Mouse (Mus musculus) midbrain, postnatal 0 days (tissue): Measurements from ENCODE around the gene G3bp1. TPM values are rescaled to one million over a fixed set of nuclear protein-coding genes. Genes with fewer than 3 reads are reported as not detected.

Experiments
- ATAC-seq: fragments of 200-750 bp; cut with Nextera tagmentation; 2 replicates; pipeline ENCODE4 v1.8.0; 2017; ENCODE audit warnings: moderate number of reproducible peaks, mild to moderate bottlenecking, moderate TSS enrichment, moderate library complexity; ENCODE audit not compliant: low FRiP score
- DNase-seq: peaks from one replicate; pipeline ENCODE4 v3.0.0-alpha.2; 2015; ENCODE audit warnings: low spot score
- H3K27ac ChIP-seq: fragments of 300-500 bp; sonication (generic); 2 replicates; pipeline ENCODE4 v1.5.1; 2014; ENCODE audit warnings: low read depth, mild to moderate bottlenecking, low read length, mixed read lengths
- H3K27me3 ChIP-seq: fragments of 300-500 bp; sonication (generic); 2 replicates; pipeline ENCODE4 v1.6.1; 2014; ENCODE audit warnings: low read length, control low read depth, mixed read lengths; ENCODE audit not compliant: insufficient read depth
- H3K36me3 ChIP-seq: fragments of 300-500 bp; sonication (generic); 2 replicates; pipeline ENCODE4 v1.6.1; 2014; ENCODE audit warnings: low read length, control low read depth, mixed read lengths; ENCODE audit not compliant: insufficient read depth
- H3K4me1 ChIP-seq: fragments of 300-500 bp; sonication (generic); 2 replicates; pipeline ENCODE4 v1.6.1; 2014; ENCODE audit warnings: mild to moderate bottlenecking, control low read depth, antibody characterized with exemption, low read length, mixed read lengths; ENCODE audit not compliant: insufficient read depth
- H3K4me2 ChIP-seq: fragments of 300-500 bp; sonication (generic); 2 replicates; pipeline ENCODE4 v1.6.1; 2014; ENCODE audit warnings: low read depth, mild to moderate bottlenecking, low read length, mixed read lengths; ENCODE audit not compliant: poor library complexity, severe bottlenecking
- H3K4me3 ChIP-seq: fragments of 300-500 bp; sonication (generic); 2 replicates; pipeline ENCODE4 v1.5.1; 2014; ENCODE audit warnings: low read depth, mild to moderate bottlenecking, low read length, moderate library complexity
- H3K9ac ChIP-seq: fragments of 300-500 bp; sonication (generic); replicated peaks from 2 replicates; pipeline ENCODE4 v1.6.1; 2014; ENCODE audit warnings: mild to moderate bottlenecking, low read length, moderate library complexity, mixed read lengths; ENCODE audit not compliant: poor library complexity, severe bottlenecking
- H3K9me3 ChIP-seq: fragments of 300-500 bp; sonication (generic); 2 replicates; pipeline ENCODE4 v1.6.1; 2016; ENCODE audit warnings: low read length, control low read depth
- CTCF ChIP-seq: IDR thresholded peaks from 2 replicates; pipeline ENCODE4 v1.5.1; 2016; ENCODE audit warnings: antibody characterized with exemption, mild to moderate bottlenecking
- WGBS: fragments of 180-500 bp; shearing (Covaris S2); extraction: QIAGEN DNeasy Blood & Tissue Kit; methylation state at CpG from one replicate; pipeline ENCODE4 v1.1.7; 2014; 5-methylcytosine and 5-hydroxymethylcytosine counted together
- polyA plus RNA-seq: library from polyadenylated mRNA; unstranded; fragments of >200 nt; fragmentation: Nextera tagmentation; extraction: Ambion mirVana; gene quantifications from 2 replicates; pipeline ENCODE4 v1.2.1, GENCODE M21; 2015
- total RNA-seq: library from RNA; depleted of rRNA; stranded (reverse); fragments of >200 nt; gene quantifications from 2 replicates; pipeline ENCODE4 v1.2.3, GENCODE M21; 2014

G3bp1 gene
- total and polyA plus RNA-seq, 2 experiments from 2014 or later = 59.2 to 67.4 TPM

DNA sequence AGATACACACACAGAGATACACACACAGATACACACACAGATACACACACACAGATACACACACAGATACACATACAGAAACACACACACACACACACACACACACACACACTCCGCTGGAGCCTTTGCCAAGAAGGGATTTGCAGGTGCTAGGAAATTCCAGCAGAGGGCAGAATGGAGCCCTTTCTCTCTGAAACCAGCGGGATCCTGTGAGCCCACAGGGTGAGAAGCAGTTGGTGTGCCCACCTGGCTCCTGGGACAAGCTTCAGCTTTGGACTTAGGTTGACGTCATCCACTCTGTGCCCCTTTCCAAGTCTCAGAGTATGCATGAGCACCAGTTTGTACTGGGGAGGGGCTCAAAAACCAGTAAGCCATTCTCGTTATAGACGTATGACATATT, 41.9 kb downstream of the G3bp1 start:
- H3K4me3 ChIP-seq = no peak overlapping the region
- no peak overlapping the region for H3K9ac ChIP-seq
- TF ChIP-seq CTCF = peak; percentile 74
- H3K4me2 ChIP-seq = no peak overlapping the region
- no peak overlapping the region for H3K27ac ChIP-seq
- WGBS = 62% methylated on average over 5 of the region's 5 CpGs
- H3K9me3 ChIP-seq = no peaks in the 10 kb centered on the region
- no peaks in the 10 kb centered on the region for H3K27me3 ChIP-seq
- DNase-seq = peak; percentile 62
- H3K36me3 ChIP-seq = no peaks in the 10 kb centered on the region
- ATAC-seq = no peak
- no peaks in the 10 kb centered on the region for H3K4me1 ChIP-seq

DNA sequence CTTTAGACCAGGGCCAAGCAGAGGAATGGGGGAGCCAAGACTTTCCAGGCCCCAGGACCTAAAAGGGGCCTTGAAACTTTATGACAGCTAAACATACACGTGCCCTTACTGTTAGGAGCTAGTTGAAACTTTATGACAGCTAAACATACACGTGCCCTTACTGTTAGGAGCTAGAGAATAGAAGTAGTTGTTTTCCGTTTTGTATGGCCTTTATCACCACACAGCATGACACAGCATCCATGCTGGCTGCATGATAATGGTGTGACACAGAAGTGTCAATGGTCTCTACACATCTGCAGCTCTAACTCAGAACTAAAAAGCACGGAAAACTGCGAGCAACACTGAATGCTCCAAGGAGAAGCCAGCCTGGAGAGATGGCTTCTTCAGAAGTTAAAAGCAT, 48.2 kb downstream of the G3bp1 start:
- no peak overlapping the region for H3K4me2 ChIP-seq
- no peaks in the 10 kb centered on the region for H3K4me1 ChIP-seq
- no peaks in the 10 kb centered on the region for H3K9me3 ChIP-seq
- 78% methylated on average over 5 of the region's 5 CpGs for WGBS
- DNase-seq (no peak), ATAC-seq (no peak)
- no peaks in the 10 kb centered on the region for H3K36me3 ChIP-seq
- no peak overlapping the region for H3K9ac ChIP-seq
- no peaks in the 10 kb centered on the region for H3K27me3 ChIP-seq
- no peak overlapping the region for H3K4me3 ChIP-seq
- no peak overlapping the region for H3K27ac ChIP-seq
- no peak for TF ChIP-seq CTCF

DNA sequence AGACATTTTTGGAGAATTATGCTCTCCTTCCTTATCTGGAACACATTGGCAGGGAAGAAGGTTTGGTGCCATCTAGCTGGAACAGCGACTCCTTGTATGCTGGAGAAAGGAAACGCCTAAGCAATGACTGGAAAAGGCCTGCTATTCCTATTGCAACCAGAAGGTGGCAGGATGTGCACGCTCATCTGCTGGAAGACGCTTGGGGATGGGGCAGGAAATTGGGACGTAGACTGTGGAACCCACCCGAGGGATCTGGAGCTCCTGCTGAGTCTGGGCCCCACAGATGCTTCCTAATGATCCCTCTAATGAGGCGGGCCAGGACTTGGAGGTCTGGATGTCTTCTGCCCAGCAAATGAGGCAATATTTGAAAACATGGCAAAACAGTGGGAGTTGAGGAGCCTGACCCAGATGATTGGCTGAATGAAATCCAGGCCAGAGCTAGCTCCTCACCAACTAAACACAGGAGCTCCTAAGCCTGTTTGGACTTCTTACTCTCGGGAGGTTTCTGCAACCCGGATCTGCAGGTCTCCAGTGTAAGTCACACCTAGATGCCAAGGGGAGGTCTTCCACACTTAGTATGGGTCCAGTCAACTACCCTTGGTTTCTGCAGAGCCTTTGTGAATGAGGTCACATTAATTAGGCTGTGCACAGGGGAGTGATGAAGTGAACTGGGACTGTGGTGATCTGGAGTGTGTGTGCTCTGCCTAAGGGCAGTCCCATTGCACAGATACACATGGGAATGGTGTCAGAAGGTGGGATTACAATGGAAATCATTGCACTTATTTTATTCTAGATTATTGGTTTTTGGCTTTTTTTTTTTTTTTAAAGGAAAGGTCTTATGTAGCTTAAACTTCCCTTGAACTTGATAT, 49.6 kb downstream of the G3bp1 start:
- H3K4me1 ChIP-seq = no peaks in the 10 kb centered on the region
- H3K36me3 ChIP-seq = no peaks in the 10 kb centered on the region
- no peaks in the 10 kb centered on the region for H3K27me3 ChIP-seq
- H3K9ac ChIP-seq = no peak overlapping the region
- H3K4me3 ChIP-seq = no peak overlapping the region
- peak; percentile 100 for TF ChIP-seq CTCF
- ATAC-seq (peak; percentile 58; the same call in 1 of the 2 replicates), DNase-seq (peak; percentile 89)
- H3K9me3 ChIP-seq = no peaks in the 10 kb centered on the region
- no peak overlapping the region for H3K27ac ChIP-seq
- WGBS = 6% methylated on average over 9 of the region's 9 CpGs
- H3K4me2 ChIP-seq = peak overlapping the region; percentile 26; the same call in 1 of the 2 replicates

DNA sequence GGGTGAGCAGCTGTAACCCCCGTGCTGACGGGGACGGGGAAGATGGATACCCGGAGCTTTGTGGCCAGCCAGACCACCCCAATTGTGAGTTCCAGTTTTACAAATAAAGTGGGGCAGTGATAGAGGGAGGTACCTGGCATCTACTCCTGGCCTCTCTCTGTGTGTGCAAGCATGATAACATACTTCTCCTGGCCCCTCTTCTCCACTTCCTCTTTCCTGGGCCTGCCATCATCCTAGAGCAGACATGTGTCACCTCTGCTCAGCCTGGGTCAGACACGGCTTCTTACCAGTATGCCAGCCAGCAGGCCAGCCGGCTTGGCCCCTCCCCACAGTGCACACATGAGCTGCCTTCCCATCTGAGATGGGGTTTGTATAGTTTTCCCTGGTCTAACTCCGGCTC, 61.3 kb downstream of the G3bp1 start:
- H3K27me3 ChIP-seq = no peaks in the 10 kb centered on the region
- H3K4me3 ChIP-seq = no peak overlapping the region
- WGBS = 85% methylated on average over 7 of the region's 7 CpGs
- no peaks in the 10 kb centered on the region for H3K4me1 ChIP-seq
- no peak overlapping the region for H3K4me2 ChIP-seq
- no peak overlapping the region for H3K27ac ChIP-seq
- TF ChIP-seq CTCF = no peak
- H3K9ac ChIP-seq = no peak overlapping the region
- no peaks in the 10 kb centered on the region for H3K9me3 ChIP-seq
- H3K36me3 ChIP-seq = no peaks in the 10 kb centered on the region
- DNase-seq = no peak
- ATAC-seq = no peak

DNA sequence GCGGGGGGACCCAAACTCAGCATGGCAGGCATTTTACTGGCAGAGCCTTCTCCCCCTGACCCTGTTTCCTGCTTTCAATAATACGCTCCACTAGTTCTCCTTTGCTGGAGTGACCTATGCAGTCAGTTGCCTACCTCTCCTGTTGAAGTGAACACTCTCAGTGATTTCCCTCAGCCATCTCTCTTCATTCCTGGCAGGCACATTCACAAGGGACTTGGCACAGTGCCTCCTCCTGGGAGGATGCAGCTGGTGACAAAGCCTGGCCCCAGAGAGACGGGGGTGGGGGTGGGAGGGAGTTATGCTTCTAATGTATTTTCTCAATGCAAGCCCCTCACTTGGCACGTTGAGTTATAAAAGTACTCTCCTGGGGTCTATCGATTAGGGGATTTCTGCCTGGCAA, 63.9 kb downstream of the G3bp1 start:
- Histone ChIP-seq H3K4me1 (no peaks in the 10 kb centered on the region), H3K4me3 (no peak overlapping the region), H3K27ac (no peak overlapping the region), H3K4me2 (no peak overlapping the region), H3K27me3 (no peaks in the 10 kb centered on the region), H3K9ac (no peak overlapping the region), H3K36me3 (no peaks in the 10 kb centered on the region), H3K9me3 (no peaks in the 10 kb centered on the region)
- no peak for TF ChIP-seq CTCF
- ATAC-seq (no peak), DNase-seq (peak; percentile 58)
- WGBS = 58% methylated on average over 5 of the region's 5 CpGs

DNA sequence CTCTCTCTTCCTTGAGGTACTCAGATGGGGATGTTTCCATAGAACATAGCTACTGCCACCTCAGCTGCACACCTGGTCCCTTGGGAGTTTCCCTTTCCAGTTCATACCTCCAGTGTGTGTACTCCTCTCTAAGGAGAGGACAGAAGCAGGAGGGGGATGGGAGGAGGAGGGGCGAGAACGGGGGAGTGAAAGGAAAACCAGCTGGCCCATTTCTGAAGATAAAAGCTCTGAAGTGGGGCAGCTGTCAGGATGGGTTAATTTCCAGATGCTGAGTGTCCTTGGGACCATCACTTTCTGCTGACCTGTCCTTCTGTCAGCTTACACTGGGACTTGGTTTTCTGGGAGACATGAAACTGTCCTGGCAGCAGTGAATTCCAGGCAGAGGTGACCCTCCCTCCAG, 65.3 kb downstream of the G3bp1 start:
- Histone ChIP-seq H3K27me3 (no peaks in the 10 kb centered on the region), H3K9me3 (no peaks in the 10 kb centered on the region), H3K4me1 (no peaks in the 10 kb centered on the region), H3K36me3 (no peaks in the 10 kb centered on the region), H3K9ac (no peak overlapping the region), H3K4me2 (no peak overlapping the region), H3K4me3 (no peak overlapping the region), H3K27ac (no peak overlapping the region)
- ATAC-seq (no peak), DNase-seq (no peak)
- 68% methylated on average over 2 of the region's 2 CpGs for WGBS
- TF ChIP-seq CTCF = no peak
